Mouse (Mus musculus) ES-Bruce4 (cell line): ENCODE measurements around the gene Myo5a.

Experiments used
- CTCF ChIP-seq: IDR thresholded peaks from one replicate; pipeline ENCODE4 v1.8.1; 2011; ENCODE audit warnings: low read depth, low read length
- EP300 ChIP-seq: IDR thresholded peaks from 2 replicates; pipeline ENCODE4 v1.6.1; 2011; ENCODE audit warnings: low read depth, low read length; ENCODE audit not compliant: insufficient read depth
- POLR2A ChIP-seq: IDR thresholded peaks from one replicate; pipeline ENCODE4 v1.8.1; 2011; ENCODE audit warnings: low read length; ENCODE audit not compliant: insufficient read depth

- no peak for TF ChIP-seq CTCF
- no peak for TF ChIP-seq POLR2A
- TF ChIP-seq EP300: no peak
Observed at GRCm38 (mm10) chr9:75258792-75259191, 188.0 kb downstream of the Myo5a start.
